Mouse (Mus musculus): ENCODE measurements at regions not wholly inside any gene's neighbourhood (a gene's known extent, or its start where the extent isn't known, plus 50 kb on each side); places are given as distances from the start of the nearest gene placed in this dataset.

GRCm38 (mm10) chr2:178542032-178542431, 111.7 kb downstream of the Cdh26 start:
- DNase-seq (ENCODE audit: low spot score in 2 of 2) = peak in 1 of 2 experiments; percentile 10

DNA sequence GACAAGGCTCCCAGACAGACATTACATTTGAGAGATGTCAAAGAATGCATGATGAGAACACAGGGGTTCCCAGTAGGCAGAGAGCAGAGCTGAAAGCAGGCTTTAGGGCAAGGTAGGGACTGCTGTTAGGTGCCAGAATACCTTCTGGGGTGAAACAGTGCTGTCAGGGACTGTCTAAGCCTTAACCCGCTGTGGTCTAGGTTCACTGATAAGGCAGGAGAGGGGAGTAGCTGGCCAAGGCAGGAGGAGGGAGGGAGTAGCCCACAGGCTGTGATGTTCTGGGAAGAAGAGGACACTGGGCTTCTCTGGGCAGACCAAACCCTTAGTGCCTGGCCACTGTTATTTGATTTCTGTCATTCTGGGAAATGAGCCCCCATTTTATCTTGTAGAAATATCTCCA, 114.1 kb downstream of the Cdh26 start:
- DNase-seq (ENCODE audit: low spot score in 2 of 2) = no peak

GRCm38 (mm10) chr2:178545601-178546352, 115.4 kb downstream of the Cdh26 start:
- no peak for DNase-seq (ENCODE audit: low spot score in 2 of 2)

DNA sequence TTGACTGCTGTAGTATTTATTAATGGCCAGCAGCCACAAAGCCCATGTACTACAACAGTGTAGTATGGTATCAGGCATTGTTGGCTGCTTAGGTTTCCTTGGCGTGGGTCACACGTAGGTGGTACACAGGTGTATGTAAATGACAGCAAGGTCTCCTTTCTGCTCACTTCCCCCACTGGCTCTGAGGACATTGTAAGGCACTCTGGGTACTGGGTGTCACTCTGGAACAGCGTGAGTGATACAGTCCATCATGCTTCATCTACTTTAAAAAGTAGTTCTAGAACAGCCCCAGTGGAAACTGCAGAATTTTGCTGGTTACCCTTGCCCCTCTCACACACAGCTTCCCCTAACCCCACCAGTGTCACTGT, 116.0 kb downstream of the Cdh26 start:
- DNase-seq (ENCODE audit: low spot score in 2 of 2) = no peak

DNA sequence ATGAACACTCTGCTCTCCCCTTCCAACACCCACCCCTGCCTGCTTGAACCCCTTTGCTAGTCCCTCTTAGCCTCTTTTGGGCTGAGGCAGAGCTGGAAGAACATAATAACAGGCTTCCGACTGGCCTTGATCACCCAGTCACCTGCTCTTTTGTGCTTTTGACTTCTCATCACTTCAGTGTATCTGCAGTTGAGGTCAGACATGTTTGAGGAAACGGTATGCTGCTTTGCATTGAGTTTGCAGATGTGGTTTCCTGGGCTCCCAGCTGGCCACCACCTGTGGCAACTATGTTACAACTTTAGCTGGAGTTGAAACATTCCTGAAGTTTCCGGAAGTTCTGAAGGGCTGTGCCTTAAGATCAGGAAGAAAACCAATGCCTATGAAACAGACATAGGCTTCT, 116.6 kb downstream of the Cdh26 start:
- DNase-seq (ENCODE audit: low spot score in 2 of 2) = no peak

- DNase-seq (ENCODE audit: low spot score in 2 of 2) = no peak
Observed at GRCm38 (mm10) chr2:178548937-178549336, 118.6 kb downstream of the Cdh26 start.

GRCm38 (mm10) chr2:178553736-178554135, 123.4 kb downstream of the Cdh26 start:
- DNase-seq (ENCODE audit: low spot score in 2 of 2) = no peak

- no peak for DNase-seq (ENCODE audit: low spot score in 2 of 2)
Observed at GRCm38 (mm10) chr2:178555692-178556340, 125.5 kb downstream of the Cdh26 start.

DNA sequence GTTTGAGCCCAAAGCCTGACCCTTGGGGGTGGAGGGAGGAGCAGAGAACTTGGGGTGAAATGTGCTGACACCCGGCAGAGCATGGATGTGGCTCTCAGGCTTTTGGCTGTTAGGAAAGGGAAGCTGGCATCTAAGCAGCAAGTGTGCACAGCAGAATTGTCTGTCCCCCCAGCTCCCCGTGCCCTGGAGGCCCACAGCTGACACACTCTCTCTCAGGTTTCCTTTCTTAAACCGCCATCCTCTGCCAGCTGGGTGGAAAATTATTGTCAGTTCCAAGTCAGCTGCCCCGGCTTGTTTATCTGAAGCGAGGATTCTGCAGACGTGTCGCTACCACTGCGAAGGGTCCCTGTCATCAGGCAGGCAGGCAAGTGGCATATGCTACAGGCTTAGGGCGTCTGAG, 127.6 kb downstream of the Cdh26 start:
- DNase-seq (ENCODE audit: low spot score in 2 of 2) = no peak

DNA sequence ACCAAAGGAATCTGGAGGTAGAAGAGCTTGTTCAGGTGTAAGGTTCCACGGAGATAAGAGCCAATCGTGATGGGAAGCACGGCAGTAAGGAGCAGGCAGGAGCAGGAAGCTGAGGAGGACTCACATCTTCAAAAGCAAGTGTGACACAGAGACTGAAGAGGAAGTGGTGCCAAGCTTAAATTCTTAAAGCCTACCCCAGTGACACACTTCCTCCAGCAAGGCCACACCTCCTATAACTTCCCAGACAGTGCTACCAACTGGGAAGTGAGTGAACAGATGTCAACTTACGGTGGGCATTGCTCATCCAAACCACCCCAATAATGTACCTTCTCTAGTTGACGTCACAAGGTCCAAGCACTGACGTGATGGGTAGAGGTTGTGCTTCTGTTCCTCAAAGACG, 133.0 kb downstream of the Cdh26 start:
- DNase-seq (ENCODE audit: low spot score in 2 of 2) = no peak

DNA sequence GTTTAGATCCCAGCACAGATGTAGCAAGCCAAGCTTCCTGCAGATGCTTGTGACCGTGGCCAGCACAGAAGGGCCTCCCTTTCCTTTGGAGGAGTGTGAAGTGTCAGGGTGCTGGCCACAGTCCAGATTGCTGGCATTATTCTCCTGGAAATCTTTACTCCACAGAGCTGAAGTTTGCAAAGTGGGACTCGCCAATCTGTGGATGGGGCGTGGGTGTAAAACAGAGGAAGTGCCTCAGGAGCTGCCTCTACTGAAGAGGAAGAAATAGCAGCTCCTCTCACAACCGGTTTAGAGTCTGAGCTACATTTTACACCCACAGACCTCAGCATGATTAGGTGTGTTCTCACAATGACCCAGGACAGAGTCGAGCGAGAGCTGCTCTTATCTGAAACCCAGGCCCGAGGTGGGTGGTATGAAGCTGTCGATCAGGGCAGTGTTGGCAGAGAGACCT, 135.1 kb downstream of the Cdh26 start:
- DNase-seq (ENCODE audit: low spot score in 2 of 2) = no peak

DNA sequence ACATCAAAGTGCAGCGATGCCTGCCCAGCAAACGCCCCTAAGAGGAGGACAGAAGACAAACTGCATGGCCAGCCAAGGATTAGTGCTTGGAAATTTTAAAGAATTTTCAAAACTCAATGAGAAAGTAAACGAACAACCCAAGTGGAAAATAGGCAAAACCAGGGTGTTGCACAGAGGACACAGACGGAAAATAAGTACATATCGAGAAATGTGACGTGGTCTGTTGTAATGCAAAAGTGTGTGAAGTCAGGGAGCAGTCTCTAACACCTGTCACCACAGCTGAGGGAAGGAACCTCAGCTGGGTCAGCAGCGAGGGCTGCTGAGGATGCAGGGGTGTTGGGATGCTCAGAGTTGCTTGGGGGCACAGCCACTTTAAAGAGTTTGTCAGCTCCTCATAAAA, 137.2 kb downstream of the Cdh26 start:
- no peak for DNase-seq (ENCODE audit: low spot score in 2 of 2)

DNA sequence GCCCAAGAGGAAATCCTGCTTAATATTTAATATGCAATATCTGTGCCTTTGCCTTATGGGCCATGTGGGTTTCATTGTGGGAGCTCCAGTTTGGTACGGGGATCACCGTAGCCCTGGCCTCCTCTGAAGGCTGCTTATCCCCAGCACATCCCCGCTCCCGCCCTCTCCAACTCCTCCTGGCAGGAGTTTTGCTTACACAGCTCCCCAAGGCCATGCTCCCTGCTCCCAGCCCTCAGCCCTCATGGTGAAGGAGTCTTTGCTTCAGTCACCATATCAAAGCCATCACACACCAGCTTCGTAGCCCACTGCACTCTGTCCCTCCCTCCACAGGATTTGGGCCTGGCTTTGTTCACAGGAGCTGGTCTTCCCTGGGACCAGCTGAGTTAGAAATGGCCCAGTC, 142.0 kb downstream of the Cdh26 start:
- DNase-seq (ENCODE audit: low spot score in 2 of 2) = no peak

- peak in 1 of 2 experiments; percentile 40 for DNase-seq (ENCODE audit: low spot score in 2 of 2)
Observed at GRCm38 (mm10) chr2:178574859-178575258, 144.5 kb downstream of the Cdh26 start.

DNA sequence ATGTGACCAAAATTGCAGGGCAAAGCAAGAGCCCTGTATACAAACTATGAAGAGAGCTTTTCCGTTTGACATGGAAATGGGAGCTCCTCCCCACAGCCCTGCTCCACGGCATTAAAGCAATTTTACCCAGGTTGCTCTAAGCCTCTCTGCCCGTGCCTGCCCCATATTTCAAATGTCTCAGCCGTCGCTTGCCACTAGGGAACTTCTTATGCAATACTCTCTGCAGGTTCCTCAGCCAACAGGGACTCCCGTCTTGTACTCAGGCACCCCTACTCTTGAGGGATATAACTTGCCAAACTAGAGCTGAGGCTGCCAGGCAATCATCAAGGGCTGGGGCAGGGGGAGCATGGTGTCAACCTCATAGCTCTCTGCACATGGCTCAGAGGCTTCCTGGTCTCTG, 145.1 kb downstream of the Cdh26 start:
- no peak for DNase-seq (ENCODE audit: low spot score in 2 of 2)

DNA sequence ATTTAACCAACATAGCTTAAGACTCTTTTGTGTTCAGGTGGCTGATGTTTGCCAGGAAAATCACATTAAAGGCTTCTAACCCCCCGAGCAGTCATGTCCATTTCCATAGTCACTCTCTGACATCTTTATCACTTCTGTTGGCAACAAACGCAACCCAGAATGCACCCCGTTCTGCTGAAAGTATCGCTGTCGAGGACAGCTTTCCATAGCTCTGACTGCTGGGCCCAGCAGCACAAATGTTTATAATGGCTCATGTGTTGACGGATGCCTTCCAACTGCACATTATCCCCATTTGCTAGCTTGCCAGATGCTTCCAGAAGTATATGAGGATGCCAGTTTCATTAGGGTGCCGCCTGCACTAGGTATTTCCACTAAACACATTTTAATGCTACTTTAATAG, 145.7 kb downstream of the Cdh26 start:
- DNase-seq (ENCODE audit: low spot score in 2 of 2) = no peak

DNA sequence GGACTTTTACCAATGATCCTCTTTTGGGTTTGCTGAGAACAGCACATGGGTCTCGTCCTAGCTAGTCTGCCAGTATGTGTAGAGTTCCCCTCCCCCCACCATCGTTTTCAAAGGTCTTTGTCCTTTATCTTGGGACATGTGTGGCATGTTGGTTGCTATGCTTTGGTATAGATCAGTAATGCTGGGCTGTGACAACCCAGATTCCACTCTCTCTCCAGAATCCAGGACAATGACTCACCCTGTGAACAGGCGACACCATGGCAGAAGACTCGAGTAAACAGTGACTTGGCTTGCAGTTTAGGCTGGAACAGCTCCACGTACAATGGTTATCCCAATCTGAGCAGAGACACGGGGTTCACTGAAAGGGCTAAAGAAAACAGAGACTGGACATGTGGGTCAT, 149.2 kb downstream of the Cdh26 start:
- DNase-seq (ENCODE audit: low spot score in 2 of 2) = no peak

GRCm38 (mm10) chr2:178581306-178581705, 151.0 kb downstream of the Cdh26 start:
- peak in 1 of 2 experiments; percentile 54 for DNase-seq (ENCODE audit: low spot score in 2 of 2)

GRCm38 (mm10) chr2:178584970-178585566, 154.7 kb downstream of the Cdh26 start:
- DNase-seq (ENCODE audit: low spot score in 2 of 2) = no peak

- no peak for DNase-seq (ENCODE audit: low spot score in 2 of 2)
Observed at GRCm38 (mm10) chr2:178587134-178587636, 156.9 kb downstream of the Cdh26 start.

- no peak for DNase-seq (ENCODE audit: low spot score in 2 of 2)
Observed at GRCm38 (mm10) chr2:178593743-178594142, 163.4 kb downstream of the Cdh26 start.

DNA sequence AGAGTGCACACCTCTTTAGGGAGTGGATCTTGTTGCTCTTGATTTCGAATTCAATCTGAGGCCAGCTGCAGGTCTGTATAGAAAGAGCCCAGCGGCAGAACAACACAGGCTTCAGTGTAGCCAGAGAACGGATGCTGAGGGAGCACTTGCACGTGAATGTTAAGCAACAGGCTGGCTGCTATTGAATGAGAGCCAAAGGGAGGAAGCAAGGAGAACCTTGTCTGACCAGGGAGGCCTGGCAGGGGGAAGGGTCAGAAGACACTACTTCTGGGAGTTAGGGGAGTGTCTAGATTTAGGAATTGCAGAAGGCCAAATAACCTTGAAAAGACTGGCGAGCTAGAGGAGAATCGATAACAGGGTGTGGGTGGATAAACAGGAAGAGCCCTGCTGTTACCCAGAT, 163.8 kb downstream of the Cdh26 start:
- no peak for DNase-seq (ENCODE audit: low spot score in 2 of 2)
